Comparison of ENCODE assay signal across 24 mouse cellular contexts in the genomic region with DNA sequence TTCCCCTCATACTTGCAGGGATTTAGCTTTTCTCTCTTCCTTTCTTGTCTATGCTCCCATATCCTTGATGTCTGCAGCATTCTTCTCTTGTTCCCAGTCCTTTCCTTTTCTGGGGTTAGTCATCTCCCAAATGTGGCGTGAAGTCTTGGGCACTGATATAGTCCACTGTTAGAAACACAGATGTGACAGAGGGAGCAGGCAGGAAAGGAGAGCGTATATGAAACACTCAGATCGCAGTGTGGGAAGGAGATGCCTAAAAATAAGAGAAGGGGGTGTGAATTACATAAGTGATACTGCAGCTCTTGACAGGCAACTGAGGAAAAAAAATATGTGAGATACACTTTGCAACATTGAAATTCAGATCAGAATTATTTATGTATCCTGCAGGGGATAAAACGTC. TPM values are rescaled to one million over a fixed set of nuclear protein-coding genes. Genes with fewer than 3 reads are reported as not detected.
DNase-seq lines count a peak whose midpoint lies in the region; ATAC-seq and TF ChIP-seq lines count a peak whose summit lies in the region.
"Had no signal": no experiment of that assay in that cellular context is flagged by ENCODE, and none has a peak within 500 bp of the region (broad histone marks: within the 10 kb centered on the region; RNA-seq: fewer than 3 reads in every experiment).

No protein-coding gene starts in this region.

- intact Hi-C loops in gastrocnemius, postnatal 36 days (cut with DNase I) = no loop called here

- WGBS in olfactory bulb, adult 2 months = 79% methylated on average over 4 of the region's 4 CpGs

- ATAC-seq in monocyte, adult 5-6 weeks (replicated peaks; ENCODE audit: insufficient number of reproducible peaks, low FRiP score, low TSS enrichment, poor library complexity, severe bottlenecking) = no peak
- ATAC-seq: hindbrain, embryonic 16.5 days; midbrain, embryonic 13.5 days had no signal

- H3K4me1 ChIP-seq in cortical plate, adult 2 months (ENCODE audit: control insufficient read depth, insufficient read depth, low read length) = peaks cover 12% of the 10 kb centered on the region
- H3K4me1 ChIP-seq in olfactory bulb, adult 2 months (ENCODE audit: control insufficient read depth, insufficient read depth, low read length) = peaks cover 12% of the 10 kb centered on the region; the same call in 1 of the 2 replicates
- H3K4me1 ChIP-seq: embryonic facial prominence, embryonic 12.5 days had no signal

- TF ChIP-seq POLR2A in cortical plate, adult 2 months (IDR thresholded peaks at IDR 0.05; ENCODE audit: extremely low read depth, insufficient read depth, low read length) = peak; percentile 76; the same call in 1 of the 2 replicates
- no peak for TF ChIP-seq POLR2A in olfactory bulb, adult 2 months (IDR thresholded peaks at IDR 0.05; ENCODE audit: insufficient read depth, low read depth, low read length)

- no peak for TF ChIP-seq CTCF in cortical plate, adult 2 months (IDR thresholded peaks at IDR 0.05; ENCODE audit: extremely low read depth, insufficient read depth, low read length)
- no peak for TF ChIP-seq CTCF in olfactory bulb, adult 2 months (IDR thresholded peaks at IDR 0.05; ENCODE audit: insufficient read depth, low read depth, low read length)

- peak overlapping the region; percentile 100 for H3K27ac ChIP-seq in cortical plate, adult 2 months (ENCODE audit: insufficient read depth, low read length)
- H3K27ac ChIP-seq in olfactory bulb, adult 2 months (ENCODE audit: insufficient read depth, low read depth, low read length) = 0 out of 2 replicates have a peak overlapping the region, but pooled peaks have one; percentile 17
- H3K27ac ChIP-seq: embryonic facial prominence, embryonic 12.5 days; limb, embryonic 12.5 days; liver, embryonic 13.5 days; lung, embryonic 15.5 days; midbrain, embryonic 13.5 days had no signal

- peak; percentile 48 for DNase-seq in layer of hippocampus, adult 11-12 months (ENCODE audit: low spot score)
- no peak for DNase-seq in layer of hippocampus, postnatal 25 days (ENCODE audit: extremely low spot score in 1 of 2, low spot score in 1 of 2)
- peak; percentile 82 for DNase-seq in layer of hippocampus, adult 9-11 months
- DNase-seq in gastrocnemius, postnatal 36 days = no peak
- DNase-seq in embryo, embryonic 10 days (ENCODE audit: low spot score) = no peak
- DNase-seq: adrenal gland, adult 8-10 months; cerebellum, adult 11-12 months; heart, adult 18-20 months; heart, postnatal 4 days; kidney, adult 18-20 months; kidney, postnatal 14 days; liver, embryonic 13.5 days had no signal

- peak overlapping the region; percentile 49 for H3K4me3 ChIP-seq in cortical plate, adult 2 months (ENCODE audit: insufficient read depth, low read length)
- H3K4me3 ChIP-seq in olfactory bulb, adult 2 months (ENCODE audit: insufficient read depth, low read depth, low read length) = no peak overlapping the region
- H3K4me3 ChIP-seq: embryonic facial prominence, embryonic 12.5 days; limb, embryonic 12.5 days; liver, embryonic 13.5 days; lung, embryonic 15.5 days; midbrain, embryonic 13.5 days had no signal

RNA-seq across cellular contexts. Expression of a gene that starts 2.8 kb away (rescaled TPM):
- 10 to 100 TPM; 50.8 to 57.2 TPM for total RNA-seq in layer of hippocampus, postnatal 25 days (2021)
- 113 and 123 TPM in 2 replicates for polyA plus RNA-seq in cortical plate, adult 2 months (2012; rRNA removed)
- not detected in 2 replicates for polyA plus RNA-seq in olfactory bulb, adult 2 months (2012; ENCODE audit: insufficient read depth, insufficient read length, low replicate concordance, missing spikeins)
- total RNA-seq in gastrocnemius, postnatal 36 days (2021) = 1 to 10 TPM in 1 of 2 experiments, under 1 TPM in 1; 0.47 to 1.1 TPM
- not detected in 3 replicates for total RNA-seq in monocyte, adult 5-6 weeks (2017)
- total RNA-seq: megakaryocyte progenitor cell, adult 5-6 weeks; neutrophil, adult 5-6 weeks had no signal

RNA-seq across cellular contexts. Expression of a gene that starts 26.0 kb away (rescaled TPM):
- total RNA-seq in layer of hippocampus, postnatal 25 days (2021) = under 1 TPM; 0.22 to 0.26 TPM
- polyA plus RNA-seq in cortical plate, adult 2 months (2012; rRNA removed) = 0.06 and 0.10 TPM in 2 replicates
- not detected in 2 replicates for polyA plus RNA-seq in olfactory bulb, adult 2 months (2012; ENCODE audit: insufficient read depth, insufficient read length, low replicate concordance, missing spikeins)
- total RNA-seq in gastrocnemius, postnatal 36 days (2021) = not detected
- not detected in 3 replicates for total RNA-seq in monocyte, adult 5-6 weeks (2017)
- total RNA-seq: adrenal gland, adult 8-10 months; heart, adult 18-20 months; heart, postnatal 4 days; megakaryocyte progenitor cell, adult 5-6 weeks; neutrophil, adult 5-6 weeks had no signal
- polyA plus RNA-seq: embryonic facial prominence, embryonic 12.5 days; heart, embryonic 14.5 days; hindbrain, embryonic 16.5 days; limb, embryonic 12.5 days; liver, embryonic 13.5 days; lung, embryonic 15.5 days; midbrain, embryonic 13.5 days; urinary bladder, adult 2 months had no signal

RNA-seq across cellular contexts. Expression of a gene that starts 32.4 kb away (rescaled TPM):
- total RNA-seq in layer of hippocampus, postnatal 25 days (2021) = 100 to 1,000 TPM; 106 to 107 TPM
- polyA plus RNA-seq in cortical plate, adult 2 months (2012; rRNA removed) = 96.9 and 98.0 TPM in 2 replicates
- not detected in 2 replicates for polyA plus RNA-seq in olfactory bulb, adult 2 months (2012; ENCODE audit: insufficient read depth, insufficient read length, low replicate concordance, missing spikeins)
- total RNA-seq in gastrocnemius, postnatal 36 days (2021) = 1 to 10 TPM; 5.9 to 9.0 TPM
- total RNA-seq in monocyte, adult 5-6 weeks (2017) = 4.3 to 6.7 TPM (median 4.9 TPM) in 3 replicates

Comparison
In these comparisons a context has a peak if more than half of its experiments do, and no peak if none do; other contexts are left out.
1. DNase-seq: peak in layer of hippocampus, adult 11-12 months (single experiment) and layer of hippocampus, adult 9-11 months (single experiment); none in layer of hippocampus, postnatal 25 days (0 of 2), gastrocnemius, postnatal 36 days (0 of 2) and embryo, embryonic 10 days (single experiment).
2. RNA of a gene that starts 2.8 kb away (total RNA-seq): 50.8 to 57.2 TPM in layer of hippocampus, postnatal 25 days; 0.47 to 1.1 TPM in gastrocnemius, postnatal 36 days and not detected in monocyte, adult 5-6 weeks; every median in the first group is over 10 times any median in the second.
3. RNA of a gene that starts 32.4 kb away (total RNA-seq): 106 to 107 TPM in layer of hippocampus, postnatal 25 days; 5.9 to 9.0 TPM in gastrocnemius, postnatal 36 days and 4.3 to 6.7 TPM in monocyte, adult 5-6 weeks; every median in the first group is over 10 times any median in the second.